Mouse (Mus musculus): Measurements from ENCODE around the gene Gm11032. TPM values are rescaled to one million over a fixed set of nuclear protein-coding genes. Genes with fewer than 3 reads are reported as not detected.
"Not testable (repeated sequence)": the region's sequence is repeated elsewhere in the genome, so short reads cannot be mapped to it uniquely, and the experiment has no call there.

The Gm11032 gene
- not detected for total RNA-seq (2021)
- long read RNA-seq, experiment 1, result 0 reads
- long read RNA-seq, experiment 2, result 0 reads

DNA sequence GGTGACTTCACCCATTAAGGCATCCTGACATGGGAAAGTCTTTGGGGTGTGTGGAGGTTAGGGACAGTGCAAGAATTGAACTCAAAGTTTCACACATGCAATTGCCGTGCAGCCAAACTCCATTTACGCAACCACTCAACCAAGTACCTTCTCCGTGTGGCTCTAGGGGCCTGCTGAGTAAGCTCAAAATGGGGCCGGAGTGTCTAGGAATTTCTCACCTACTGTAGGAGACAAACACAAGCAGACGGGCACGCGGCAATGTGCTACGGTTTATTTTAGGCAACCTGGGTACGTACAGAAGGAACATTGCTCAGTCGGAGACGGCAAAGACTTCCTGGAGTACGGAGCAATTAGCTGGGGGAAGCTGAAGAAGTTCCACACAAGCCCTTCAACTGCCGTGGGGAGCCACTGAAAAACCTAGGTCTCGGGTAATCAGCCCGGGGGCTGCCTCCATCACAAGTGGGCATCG is at the start of gene Gm11032:
TSS of gene Gm11032 (plus strand) at position 51 of the 469 bp plus-strand sequence.
- H3K27ac ChIP-seq, result no peak within 1 kb of the TSS
- DNase-seq (ENCODE audit: low spot score in 2 of 2), result no peak
- TF ChIP-seq CTCF (conservative IDR thresholded peaks at IDR 0.05), result no peak
- no peak within 1 kb of the TSS for H3K4me3 ChIP-seq

- no peak overlapping the region for H3K4me3 ChIP-seq
- H3K27ac ChIP-seq, result peak overlapping the region; percentile 63
- TF ChIP-seq CTCF (conservative IDR thresholded peaks at IDR 0.05), result no peak
- DNase-seq (ENCODE audit: low spot score in 2 of 2), result peak; percentile 29 to 49
Measured at GRCm38 (mm10) chr11:4571491-4571901, 48.4 kb upstream of the Gm11032 start.

- H3K27ac ChIP-seq; H3K4me3 ChIP-seq; DNase-seq (ENCODE audit: low spot score in 2 of 2): not testable (repeated sequence)
Measured at GRCm38 (mm10) chr11:4576090-4576732, 43.7 kb upstream of the Gm11032 start.

DNA sequence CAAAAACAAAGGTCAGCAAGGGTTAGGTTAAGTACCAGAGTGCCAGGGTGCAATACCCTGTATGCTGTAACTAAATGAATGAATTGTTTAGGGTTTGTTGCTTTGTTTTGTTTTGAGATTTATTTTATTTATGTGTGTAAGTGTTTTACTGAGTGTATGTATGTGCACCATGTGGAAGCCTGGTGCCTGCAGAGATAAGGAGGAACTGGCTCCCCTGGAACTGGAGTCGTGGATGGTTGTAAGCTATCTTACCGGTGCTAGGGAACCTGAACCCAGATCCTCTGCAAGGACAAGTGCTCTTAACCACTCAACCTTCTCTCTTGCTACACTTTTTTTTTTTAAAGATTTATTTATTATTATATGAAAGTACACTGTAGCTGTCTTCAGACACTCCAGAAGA is 42.8 kb upstream of the Gm11032 start:
- Histone ChIP-seq H3K4me3 (no peak overlapping the region), H3K27ac (no peak overlapping the region)
- no peak for TF ChIP-seq CTCF (conservative IDR thresholded peaks at IDR 0.05)
- no peak for DNase-seq (ENCODE audit: low spot score in 2 of 2)

DNA sequence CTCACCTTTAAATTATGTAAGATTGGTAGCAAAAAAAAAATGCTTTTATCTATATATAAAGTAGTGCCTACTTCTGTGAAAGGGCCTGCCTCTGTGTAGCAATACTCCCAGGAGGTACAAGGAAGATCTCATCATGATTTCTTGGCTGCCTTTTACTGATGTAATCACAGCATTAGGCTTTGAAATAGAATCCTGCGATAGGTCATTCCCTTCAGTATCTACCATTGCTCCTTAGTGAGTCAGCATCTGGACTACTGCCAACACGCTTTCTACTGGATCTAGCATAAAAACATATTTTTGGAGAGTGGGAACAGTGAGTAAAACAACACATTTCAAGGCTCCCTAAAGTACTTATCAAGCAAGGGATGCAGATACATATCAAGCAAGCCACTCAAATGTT is 41.2 kb upstream of the Gm11032 start:
- peak in 1 of 2 experiments; percentile 32 for DNase-seq (ENCODE audit: low spot score in 2 of 2)
- TF ChIP-seq CTCF (conservative IDR thresholded peaks at IDR 0.05), result no peak

DNA sequence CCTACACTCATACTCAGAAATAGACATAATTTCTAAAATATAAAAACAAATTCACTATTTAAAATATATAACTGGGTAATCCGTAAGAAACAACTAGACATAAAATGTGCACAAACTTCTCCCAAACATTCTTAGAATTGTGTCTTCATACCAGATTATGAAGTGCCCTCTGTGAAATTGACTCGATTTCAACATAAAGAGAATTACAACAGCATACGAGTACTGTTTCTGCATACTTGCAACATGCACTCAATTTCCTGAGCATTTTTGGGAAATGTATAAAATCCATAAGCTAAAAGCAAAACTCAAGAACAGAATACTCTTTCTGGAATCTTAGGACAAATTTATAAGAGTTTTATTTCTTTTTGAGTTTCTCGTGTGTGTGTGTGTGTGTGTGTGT is 28.1 kb upstream of the Gm11032 start:
- H3K27ac ChIP-seq, result no peak overlapping the region
- no peak overlapping the region for H3K4me3 ChIP-seq
- DNase-seq (ENCODE audit: low spot score in 2 of 2), result no peak
- TF ChIP-seq CTCF (conservative IDR thresholded peaks at IDR 0.05), result no peak

More for the DNA sequence above, 41.2 kb upstream of the Gm11032 start:
- peak overlapping the region; percentile 36; the same call in 1 of the 2 replicates for H3K27ac ChIP-seq
- no peak overlapping the region for H3K4me3 ChIP-seq

GRCm38 (mm10) chr11:4593491-4593848 is 26.4 kb upstream of the Gm11032 start:
- DNase-seq (ENCODE audit: low spot score in 2 of 2), result no peak
- Histone ChIP-seq H3K4me3 (peak overlapping the region; percentile 83), H3K27ac (peak overlapping the region; percentile 98; the same call in 1 of the 2 replicates)
- no peak for TF ChIP-seq CTCF (conservative IDR thresholded peaks at IDR 0.05)

DNA sequence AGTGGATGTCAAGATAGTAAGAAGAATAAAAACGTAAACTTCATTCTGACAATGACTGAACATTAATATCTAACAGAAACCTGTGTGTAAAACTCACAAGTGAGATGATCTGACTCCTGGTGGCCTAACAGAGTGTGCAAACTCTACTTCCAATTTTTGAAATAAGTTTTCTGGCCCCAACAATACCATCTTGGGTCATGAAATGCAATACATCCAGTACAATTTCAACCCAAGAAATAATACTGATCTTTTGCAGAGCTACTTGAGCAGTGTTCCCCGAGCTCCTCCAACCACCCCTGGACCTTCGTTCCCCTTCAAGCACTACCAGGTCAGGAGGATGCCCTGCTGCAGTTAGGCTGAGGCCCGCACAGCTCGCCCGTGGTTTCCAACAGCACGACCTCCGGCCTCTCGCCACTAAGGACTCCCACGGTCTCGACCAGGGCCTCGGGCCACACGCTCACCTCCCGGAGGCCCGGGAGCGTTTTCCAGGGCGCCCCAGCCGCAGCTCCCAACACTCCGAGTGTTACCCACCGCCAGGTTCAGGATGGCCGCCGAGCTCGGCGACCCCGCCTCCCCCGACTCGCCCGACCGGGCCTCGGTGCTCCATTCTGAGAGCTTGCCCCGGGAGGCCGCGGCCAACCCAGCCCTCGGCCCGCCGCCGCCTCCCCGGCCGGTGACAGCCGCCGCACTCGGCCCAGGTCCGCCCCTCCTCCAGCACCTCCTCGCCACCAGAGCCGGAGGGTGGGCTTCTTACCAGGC is 25.8 kb upstream of the Gm11032 start:
- peak; percentile 53 for TF ChIP-seq CTCF (conservative IDR thresholded peaks at IDR 0.05)
- DNase-seq (ENCODE audit: low spot score in 2 of 2), result peak in 1 of 2 experiments; percentile 8
- H3K27ac ChIP-seq, result peak overlapping the region; percentile 98
- H3K4me3 ChIP-seq, result peak overlapping the region; percentile 83

GRCm38 (mm10) chr11:4594608-4595500 is 25.0 kb upstream of the Gm11032 start, which contains the start of gene Mtmr3:
Gene Mtmr3, minus strand, starts transcription at chr11:4594863.
- DNase-seq (ENCODE audit: low spot score in 2 of 2), result peak; percentile 90 to 91
- peak within 1 kb of the TSS; percentile 83 for H3K4me3 ChIP-seq
- no peak for TF ChIP-seq CTCF (conservative IDR thresholded peaks at IDR 0.05)
- H3K27ac ChIP-seq, result peak within 1 kb of the TSS; percentile 98

- TF ChIP-seq CTCF (conservative IDR thresholded peaks at IDR 0.05), result no peak
- no peak for DNase-seq (ENCODE audit: low spot score in 2 of 2)
- Histone ChIP-seq H3K27ac (no peak overlapping the region), H3K4me3 (no peak overlapping the region)
Measured at GRCm38 (mm10) chr11:4598411-4598810, 21.5 kb upstream of the Gm11032 start.

- Histone ChIP-seq H3K4me3 (no peak overlapping the region), H3K27ac (no peak overlapping the region)
- no peak for DNase-seq (ENCODE audit: low spot score in 2 of 2)
- TF ChIP-seq CTCF (conservative IDR thresholded peaks at IDR 0.05), result no peak
Measured at GRCm38 (mm10) chr11:4599916-4600315, 20.0 kb upstream of the Gm11032 start.

- TF ChIP-seq CTCF (conservative IDR thresholded peaks at IDR 0.05), result no peak
- Histone ChIP-seq H3K27ac (no peak overlapping the region), H3K4me3 (no peak overlapping the region)
- DNase-seq (ENCODE audit: low spot score in 2 of 2), result no peak
Measured at GRCm38 (mm10) chr11:4601890-4602289, 18.0 kb upstream of the Gm11032 start.

Data from layer of hippocampus, adult 2 months (tissue).